Mouse (Mus musculus): ENCODE measurements around the gene Xirp1.

GRCm38 (mm10) chr9:120032710-120033109, 9.3 kb upstream of the Xirp1 start:
- TF ChIP-seq POLR2A (IDR thresholded peaks at IDR 0.05; ENCODE audit: control insufficient read depth, low read depth, low read length): no peak
- no peak for TF ChIP-seq CTCF (IDR thresholded peaks at IDR 0.05; ENCODE audit: control insufficient read depth, insufficient read depth, insufficient replicate concordance, low read depth, low read length)

Data from testis, adult 2 months (tissue).